Mouse (Mus musculus): ENCODE data around the gene Bicc1. TPM values are rescaled to one million over a fixed set of nuclear protein-coding genes. Genes with fewer than 3 reads are reported as not detected.

Gene Bicc1
- polyA plus RNA-seq, 1 experiment from 2014 or later = 37.5 TPM

DNA sequence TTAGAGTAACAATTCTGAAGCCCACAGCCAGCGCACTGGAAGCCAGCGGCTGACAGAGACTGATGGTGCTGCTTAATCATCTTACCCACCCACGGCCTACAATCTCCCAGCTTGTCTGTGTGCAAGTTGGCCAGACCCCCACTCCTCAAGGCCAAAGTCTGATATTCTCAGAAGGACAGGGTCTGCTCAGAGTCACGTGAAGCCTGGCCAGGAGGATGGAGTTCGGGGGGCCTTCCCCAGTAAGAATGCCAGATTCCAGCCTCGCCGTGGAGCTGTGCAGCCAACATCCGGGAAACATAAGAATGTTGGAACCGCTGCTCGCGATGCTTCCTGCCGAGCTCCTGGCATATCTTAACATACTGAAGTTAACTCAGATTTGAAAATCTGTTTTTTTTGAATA is 219.7 kb downstream of the Bicc1 start:
- Histone ChIP-seq H3K4me3 (replicated peaks) (no peak overlapping the region), H3K9me3 (replicated peaks) (no peaks in the 10 kb centered on the region), H3K36me3 (peaks cover 62% of the 10 kb centered on the region), H3K9ac (no peak overlapping the region), H3K27ac (replicated peaks) (0 out of 2 replicates have a peak overlapping the region, but pooled peaks have one; percentile 28), H3K4me1 (no peaks in the 10 kb centered on the region), H3K27me3 (no peaks in the 10 kb centered on the region), H3K4me2 (replicated peaks) (no peak overlapping the region)
- 72% methylated on average over 12 of the region's 12 CpGs for WGBS
- no peak; the same call in 1 of the 2 replicates for ATAC-seq (ENCODE audit: insufficient number of reproducible peaks, low FRiP score, low TSS enrichment, low read depth)

DNA sequence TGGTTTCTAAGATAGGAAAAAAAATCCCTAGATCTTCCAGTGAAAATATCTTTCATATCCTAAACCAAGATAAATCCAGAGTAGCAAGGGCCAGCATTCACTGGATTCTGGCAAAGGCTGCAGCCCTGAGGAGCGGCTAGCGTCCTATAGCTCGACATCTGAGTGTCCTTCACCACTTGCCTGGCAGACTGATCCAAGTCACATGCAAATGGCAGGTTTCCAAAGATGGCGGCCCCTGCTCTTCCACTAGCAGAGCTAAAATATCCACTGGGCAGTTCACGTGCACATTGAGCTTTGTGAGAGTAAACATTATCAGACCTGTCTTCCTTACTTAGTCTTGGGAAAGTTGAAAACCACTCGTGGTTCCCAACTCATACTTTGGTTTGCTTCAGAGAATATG is 222.1 kb downstream of the Bicc1 start:
- no peak overlapping the region for H3K9ac ChIP-seq
- H3K4me3 ChIP-seq (replicated peaks) = no peak overlapping the region
- peaks cover 61% of the 10 kb centered on the region for H3K36me3 ChIP-seq
- 85% methylated on average over 6 of the region's 6 CpGs for WGBS
- H3K4me1 ChIP-seq = no peaks in the 10 kb centered on the region
- no peaks in the 10 kb centered on the region for H3K27me3 ChIP-seq
- H3K27ac ChIP-seq (replicated peaks) = no peak overlapping the region
- no peak for ATAC-seq (ENCODE audit: insufficient number of reproducible peaks, low FRiP score, low TSS enrichment, low read depth)
- no peak overlapping the region for H3K4me2 ChIP-seq (replicated peaks)
- H3K9me3 ChIP-seq (replicated peaks) = no peaks in the 10 kb centered on the region

DNA sequence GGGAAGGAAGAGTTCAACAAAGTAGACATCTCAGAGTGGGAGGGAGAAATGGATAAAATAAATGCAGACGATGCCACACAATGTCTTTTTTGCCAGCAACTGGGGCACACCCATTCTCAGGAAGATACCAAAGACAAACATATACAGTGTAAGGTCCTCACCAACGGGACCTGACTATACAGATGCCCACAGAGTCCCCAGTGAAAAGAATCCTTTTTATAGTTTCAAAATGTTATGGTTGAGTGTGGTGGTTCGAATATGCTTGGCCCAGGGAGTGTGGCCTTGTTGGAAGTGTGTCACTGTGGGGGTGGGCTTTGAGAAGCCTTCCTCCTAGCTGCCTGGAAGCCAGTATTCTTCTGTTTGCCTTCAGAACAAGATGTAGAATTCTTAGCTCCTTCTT is 223.5 kb downstream of the Bicc1 start:
- H3K27ac ChIP-seq (replicated peaks) = no peak overlapping the region
- no peak overlapping the region for H3K4me3 ChIP-seq (replicated peaks)
- peaks cover 75% of the 10 kb centered on the region for H3K36me3 ChIP-seq
- H3K9ac ChIP-seq = no peak overlapping the region
- H3K4me2 ChIP-seq (replicated peaks) = no peak overlapping the region
- ATAC-seq (ENCODE audit: insufficient number of reproducible peaks, low FRiP score, low TSS enrichment, low read depth) = no peak
- no peaks in the 10 kb centered on the region for H3K4me1 ChIP-seq
- no peaks in the 10 kb centered on the region for H3K9me3 ChIP-seq (replicated peaks)
- 88% methylated on average over 3 of the region's 3 CpGs for WGBS
- no peaks in the 10 kb centered on the region for H3K27me3 ChIP-seq

- WGBS = 82% methylated on average over 4 of the region's 4 CpGs
- Histone ChIP-seq H3K9ac (no peak overlapping the region), H3K4me1 (no peaks in the 10 kb centered on the region), H3K27me3 (no peaks in the 10 kb centered on the region), H3K4me3 (replicated peaks) (no peak overlapping the region), H3K27ac (replicated peaks) (no peak overlapping the region), H3K4me2 (replicated peaks) (no peak overlapping the region), H3K9me3 (replicated peaks) (no peaks in the 10 kb centered on the region), H3K36me3 (peaks cover 34% of the 10 kb centered on the region)
- no peak for ATAC-seq (ENCODE audit: insufficient number of reproducible peaks, low FRiP score, low TSS enrichment, low read depth)
Measured at GRCm38 (mm10) chr10:70926126-70926525, 233.4 kb downstream of the Bicc1 start.

GRCm38 (mm10) chr10:70924348-70924747 is 235.2 kb downstream of the Bicc1 start:
- H3K27ac ChIP-seq (replicated peaks) = no peak overlapping the region

DNA sequence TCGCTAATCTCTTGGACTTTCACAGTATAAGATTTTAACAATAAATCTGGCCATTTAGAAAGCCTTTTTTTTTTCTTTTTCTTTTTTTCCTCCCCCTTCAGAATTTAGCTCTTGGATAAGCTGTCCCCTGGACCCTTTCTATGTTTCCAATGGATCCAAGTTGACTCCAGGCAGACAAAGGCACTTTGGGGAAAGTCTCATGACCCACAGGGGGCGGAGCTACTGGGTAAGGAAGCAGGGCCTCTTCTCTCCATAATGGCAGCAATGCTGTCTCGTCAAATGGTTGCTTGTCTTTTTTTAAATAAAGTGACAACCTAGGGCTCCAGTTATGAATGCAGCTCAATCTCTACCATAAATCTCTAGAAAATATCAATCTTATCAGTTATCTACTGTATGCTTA is 235.6 kb downstream of the Bicc1 start:
- H3K27ac ChIP-seq (replicated peaks) = no peak overlapping the region
- no peak overlapping the region for H3K4me3 ChIP-seq (replicated peaks)
- peaks cover 15% of the 10 kb centered on the region; the same call in 1 of the 2 replicates for H3K36me3 ChIP-seq
- H3K4me2 ChIP-seq (replicated peaks) = no peak overlapping the region
- WGBS = 81% methylated on average over 3 of the region's 3 CpGs
- H3K9ac ChIP-seq = no peak overlapping the region
- no peaks in the 10 kb centered on the region for H3K4me1 ChIP-seq
- ATAC-seq (ENCODE audit: insufficient number of reproducible peaks, low FRiP score, low TSS enrichment, low read depth) = no peak
- H3K27me3 ChIP-seq = no peaks in the 10 kb centered on the region
- no peaks in the 10 kb centered on the region for H3K9me3 ChIP-seq (replicated peaks)

More at GRCm38 (mm10) chr10:70924348-70924747, 235.2 kb downstream of the Bicc1 start:
- 72% methylated on average over 3 of the region's 3 CpGs for WGBS
- Histone ChIP-seq H3K9me3 (replicated peaks) (no peaks in the 10 kb centered on the region), H3K4me3 (replicated peaks) (no peak overlapping the region), H3K9ac (no peak overlapping the region), H3K4me1 (no peaks in the 10 kb centered on the region), H3K4me2 (replicated peaks) (no peak overlapping the region), H3K27me3 (no peaks in the 10 kb centered on the region), H3K36me3 (peaks cover 17% of the 10 kb centered on the region)
- no peak for ATAC-seq (ENCODE audit: insufficient number of reproducible peaks, low FRiP score, low TSS enrichment, low read depth)

GRCm38 (mm10) chr10:70921481-70921880 is 238.0 kb downstream of the Bicc1 start:
- Histone ChIP-seq H3K9ac (no peak overlapping the region), H3K4me3 (replicated peaks) (no peak overlapping the region), H3K4me2 (replicated peaks) (no peak overlapping the region), H3K27ac (replicated peaks) (no peak overlapping the region), H3K27me3 (no peaks in the 10 kb centered on the region), H3K4me1 (no peaks in the 10 kb centered on the region), H3K9me3 (replicated peaks) (no peaks in the 10 kb centered on the region), H3K36me3 (peaks cover 11% of the 10 kb centered on the region; the same call in 1 of the 2 replicates)
- 92% methylated on average over 6 of the region's 6 CpGs for WGBS
- no peak for ATAC-seq (ENCODE audit: insufficient number of reproducible peaks, low FRiP score, low TSS enrichment, low read depth)

GRCm38 (mm10) chr10:70919851-70920250 is 239.6 kb downstream of the Bicc1 start:
- H3K36me3 ChIP-seq = peaks cover 11% of the 10 kb centered on the region; the same call in 1 of the 2 replicates
- 58% methylated on average over 1 of the region's 1 CpGs for WGBS
- H3K4me3 ChIP-seq (replicated peaks) = no peak overlapping the region
- no peaks in the 10 kb centered on the region for H3K9me3 ChIP-seq (replicated peaks)
- no peak overlapping the region for H3K27ac ChIP-seq (replicated peaks)
- H3K4me2 ChIP-seq (replicated peaks) = no peak overlapping the region
- no peaks in the 10 kb centered on the region for H3K4me1 ChIP-seq
- ATAC-seq (ENCODE audit: insufficient number of reproducible peaks, low FRiP score, low TSS enrichment, low read depth) = no peak
- no peak overlapping the region for H3K9ac ChIP-seq
- H3K27me3 ChIP-seq = no peaks in the 10 kb centered on the region

GRCm38 (mm10) chr10:70919031-70919663 is 240.4 kb downstream of the Bicc1 start:
- H3K27ac ChIP-seq (replicated peaks) = no peak overlapping the region
- no peaks in the 10 kb centered on the region for H3K9me3 ChIP-seq (replicated peaks)
- peaks cover 11% of the 10 kb centered on the region; the same call in 1 of the 2 replicates for H3K36me3 ChIP-seq
- 79% methylated on average over 13 of the region's 13 CpGs for WGBS
- H3K4me1 ChIP-seq = no peaks in the 10 kb centered on the region
- H3K4me2 ChIP-seq (replicated peaks) = no peak overlapping the region
- no peak overlapping the region for H3K4me3 ChIP-seq (replicated peaks)
- no peak for ATAC-seq (ENCODE audit: insufficient number of reproducible peaks, low FRiP score, low TSS enrichment, low read depth)
- H3K27me3 ChIP-seq = no peaks in the 10 kb centered on the region
- H3K9ac ChIP-seq = no peak overlapping the region

DNA sequence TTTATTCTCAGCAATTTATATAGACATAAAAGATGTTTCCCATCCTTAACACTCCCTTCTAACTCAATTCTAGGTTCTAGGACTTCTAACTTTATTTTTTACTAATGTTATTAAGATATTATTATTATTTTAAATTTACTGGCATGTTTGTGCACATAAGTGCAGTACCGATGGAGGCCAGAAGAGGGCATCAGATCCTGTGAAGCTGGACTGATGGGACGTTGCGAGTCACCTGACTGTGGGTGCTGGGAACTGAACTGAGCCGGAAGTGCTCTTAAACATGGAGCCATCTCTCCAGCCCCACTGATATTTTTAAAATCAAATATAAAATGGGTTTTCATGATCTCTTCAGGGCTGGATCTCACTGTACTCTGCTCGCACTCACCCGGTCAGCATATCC is 242.8 kb downstream of the Bicc1 start:
- Histone ChIP-seq H3K9ac (no peak overlapping the region), H3K4me3 (replicated peaks) (no peak overlapping the region), H3K27ac (replicated peaks) (no peak overlapping the region), H3K27me3 (no peaks in the 10 kb centered on the region), H3K9me3 (replicated peaks) (no peaks in the 10 kb centered on the region), H3K4me2 (replicated peaks) (no peak overlapping the region), H3K4me1 (no peaks in the 10 kb centered on the region), H3K36me3 (peaks cover 5% of the 10 kb centered on the region; the same call in 1 of the 2 replicates)
- WGBS = 88% methylated on average over 6 of the region's 6 CpGs
- no peak for ATAC-seq (ENCODE audit: insufficient number of reproducible peaks, low FRiP score, low TSS enrichment, low read depth)

DNA sequence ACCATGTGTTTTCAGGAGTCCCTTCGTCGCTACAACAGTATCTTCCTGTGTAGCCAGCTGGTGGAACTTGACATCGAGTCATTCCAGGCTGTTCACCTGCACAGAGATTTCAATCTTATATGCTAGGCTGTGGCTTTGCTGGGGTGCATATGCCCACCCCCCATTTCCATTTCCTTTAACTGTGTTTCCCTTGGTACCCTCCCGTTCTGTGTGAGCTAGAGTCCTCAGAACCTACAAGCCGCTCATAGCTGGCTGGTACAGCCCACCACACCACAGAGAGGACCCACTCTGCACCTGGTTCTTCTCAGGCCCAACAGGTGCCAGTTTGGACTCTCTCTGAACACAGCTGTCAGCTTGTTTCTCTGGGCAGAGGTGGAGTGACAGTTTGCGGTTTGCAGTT is 244.4 kb downstream of the Bicc1 start:
- 95% methylated on average over 6 of the region's 6 CpGs for WGBS
- Histone ChIP-seq H3K27ac (replicated peaks) (no peak overlapping the region), H3K4me1 (no peaks in the 10 kb centered on the region), H3K9ac (no peak overlapping the region), H3K36me3 (no peaks in the 10 kb centered on the region), H3K9me3 (replicated peaks) (no peaks in the 10 kb centered on the region), H3K4me2 (replicated peaks) (no peak overlapping the region), H3K27me3 (no peaks in the 10 kb centered on the region), H3K4me3 (replicated peaks) (no peak overlapping the region)
- ATAC-seq (ENCODE audit: insufficient number of reproducible peaks, low FRiP score, low TSS enrichment, low read depth) = no peak

GRCm38 (mm10) chr10:70903936-70904335 is 255.6 kb downstream of the Bicc1 start:
- Histone ChIP-seq H3K27ac (replicated peaks) (no peak overlapping the region), H3K9me3 (replicated peaks) (no peaks in the 10 kb centered on the region), H3K36me3 (no peaks in the 10 kb centered on the region), H3K9ac (no peak overlapping the region), H3K27me3 (no peaks in the 10 kb centered on the region), H3K4me1 (no peaks in the 10 kb centered on the region), H3K4me2 (replicated peaks) (no peak overlapping the region), H3K4me3 (replicated peaks) (no peak overlapping the region)
- no peak for ATAC-seq (ENCODE audit: insufficient number of reproducible peaks, low FRiP score, low TSS enrichment, low read depth)
- 55% methylated on average over 7 of the region's 7 CpGs for WGBS
